ENCODE assay signal across 10 mouse cellular contexts in the genomic region with DNA sequence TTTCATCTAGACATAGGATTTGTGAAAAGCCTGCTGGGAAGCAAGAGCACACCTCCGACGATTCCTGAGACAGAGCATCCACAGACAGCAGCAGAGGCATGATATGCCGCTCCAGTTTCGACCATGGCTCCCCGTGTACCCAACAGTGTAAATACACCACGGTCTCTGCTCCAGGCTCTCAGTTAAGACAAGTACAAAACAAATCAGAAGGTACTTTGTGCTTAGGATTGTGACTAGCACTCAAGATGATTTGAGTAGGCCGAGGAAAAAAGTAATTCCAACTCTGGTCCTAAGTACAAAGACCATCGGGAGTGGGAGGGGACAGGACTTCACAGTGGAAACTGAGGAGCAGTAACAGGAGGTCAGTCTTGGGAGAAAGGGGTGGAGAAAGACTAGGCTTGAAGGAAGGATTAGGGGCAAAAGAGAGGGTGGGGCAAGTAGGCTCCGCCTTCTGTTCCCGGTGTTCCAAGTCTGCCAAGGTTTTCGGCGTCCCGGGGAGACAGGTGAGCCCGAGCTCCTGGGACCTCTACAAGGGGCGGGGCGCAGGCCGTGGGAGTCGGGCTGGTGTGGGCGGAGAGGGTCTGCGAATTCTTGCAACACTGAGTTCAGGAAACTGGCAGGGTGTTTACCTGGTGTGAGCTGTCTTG. TPM values are rescaled to one million over a fixed set of nuclear protein-coding genes. Genes with fewer than 3 reads are reported as not detected.
DNase-seq lines count a peak whose midpoint lies in the region; ATAC-seq and TF ChIP-seq lines count a peak whose summit lies in the region.
"Had no signal": no experiment of that assay in that cellular context is flagged by ENCODE, and none has a peak within 500 bp of the region (broad histone marks: within the 10 kb centered on the region; RNA-seq: fewer than 3 reads in every experiment).

TSS of gene Tmem139 (plus strand) at position 447 of the 647 bp plus-strand sequence.

- ATAC-seq in forebrain, embryonic 11.5 days (replicated peaks; ENCODE audit: low FRiP score) = no peak
- no peak for ATAC-seq in forebrain, embryonic 16.5 days
- no peak for ATAC-seq in liver, embryonic 16.5 days (ENCODE audit: low read depth)

- H3K4me2 ChIP-seq in forebrain, embryonic 11.5 days (ENCODE audit: low read depth, low read length, severe bottlenecking) = peak within 1 kb of the TSS; percentile 28
- no peak within 1 kb of the TSS for H3K4me2 ChIP-seq in forebrain, embryonic 16.5 days (ENCODE audit: low read length)
- peak within 1 kb of the TSS; percentile 29; the same call in 1 of the 2 replicates for H3K4me2 ChIP-seq in liver, embryonic 16.5 days (ENCODE audit: low read depth, low read length)

- no peak for DNase-seq in forebrain, embryonic 11.5 days (ENCODE audit: low spot score)
- DNase-seq in kidney, adult 9 months = peak; percentile 88
- DNase-seq in adrenal gland, adult (ENCODE audit: inconsistent age in 2 of 2, low spot score in 1 of 2) = no peak
- DNase-seq in T-cell, adult 2 months (ENCODE audit: low spot score) = no peak
- no peak for DNase-seq in cerebellum, postnatal 4 days (ENCODE audit: low spot score in 2 of 2)
- DNase-seq: adrenal gland, postnatal 10 days; layer of hippocampus, postnatal 36 days had no signal

- H3K4me1 ChIP-seq in forebrain, embryonic 11.5 days (replicated peaks; ENCODE audit: control insufficient read depth, insufficient read depth, low read length) = no peaks in the 10 kb centered on the region
- peaks cover 6% of the 10 kb centered on the region for H3K4me1 ChIP-seq in forebrain, embryonic 16.5 days (replicated peaks; ENCODE audit: control insufficient read depth, insufficient read depth, low read length)
- H3K4me1 ChIP-seq in ES-Bruce4 (ENCODE audit: control insufficient read depth, insufficient read depth, low read length) = peaks cover 3% of the 10 kb centered on the region
- H3K4me1 ChIP-seq in liver, embryonic 16.5 days (ENCODE audit: control insufficient read depth, low read depth, low read length) = peaks cover 17% of the 10 kb centered on the region

- no peak for TF ChIP-seq CTCF in ES-Bruce4 (IDR thresholded peaks at IDR 0.05; ENCODE audit: low read depth, low read length)

- no peak for TF ChIP-seq POLR2A in ES-Bruce4 (IDR thresholded peaks at IDR 0.05; ENCODE audit: insufficient read depth, low read length)

- H3K27me3 ChIP-seq in forebrain, embryonic 11.5 days (ENCODE audit: control insufficient read depth, insufficient read depth, low read length) = no peaks in the 10 kb centered on the region
- H3K27me3 ChIP-seq in forebrain, embryonic 16.5 days (replicated peaks; ENCODE audit: control insufficient read depth, insufficient read depth, low read length) = no peaks in the 10 kb centered on the region
- no peaks in the 10 kb centered on the region for H3K27me3 ChIP-seq in ES-Bruce4 (ENCODE audit: control insufficient read depth, insufficient read depth, low read length, poor library complexity, severe bottlenecking)
- no peaks in the 10 kb centered on the region for H3K27me3 ChIP-seq in liver, embryonic 16.5 days (ENCODE audit: control insufficient read depth, insufficient read depth, low read depth, low read length)

- no peak within 1 kb of the TSS for H3K27ac ChIP-seq in forebrain, embryonic 11.5 days (ENCODE audit: low read depth, low read length)
- H3K27ac ChIP-seq in forebrain, embryonic 16.5 days (ENCODE audit: low read length) = no peak within 1 kb of the TSS
- 0 out of 2 replicates have a peak within 1 kb of the TSS, but pooled peaks have one; percentile 9 for H3K27ac ChIP-seq in ES-Bruce4 (ENCODE audit: insufficient read depth, low read length)
- H3K27ac ChIP-seq in liver, embryonic 16.5 days (ENCODE audit: low read length) = no peak within 1 kb of the TSS

- H3K36me3 ChIP-seq in forebrain, embryonic 11.5 days (ENCODE audit: control insufficient read depth, insufficient read depth, low read length) = no peaks in the 10 kb centered on the region
- H3K36me3 ChIP-seq in forebrain, embryonic 16.5 days (ENCODE audit: control insufficient read depth, insufficient read depth) = no peaks in the 10 kb centered on the region
- peaks cover 2% of the 10 kb centered on the region; the same call in 1 of the 2 replicates for H3K36me3 ChIP-seq in ES-Bruce4 (ENCODE audit: control insufficient read depth, insufficient read depth, low read length, poor library complexity, severe bottlenecking)
- no peaks in the 10 kb centered on the region for H3K36me3 ChIP-seq in liver, embryonic 16.5 days (ENCODE audit: control insufficient read depth, insufficient read depth)

- no peak for TF ChIP-seq EP300 in ES-Bruce4 (IDR thresholded peaks at IDR 0.05; ENCODE audit: insufficient read depth, low read depth, low read length)

- peak within 1 kb of the TSS; percentile 21; the same call in 1 of the 2 replicates for H3K9ac ChIP-seq in forebrain, embryonic 11.5 days (ENCODE audit: low read length)
- no peak within 1 kb of the TSS for H3K9ac ChIP-seq in forebrain, embryonic 16.5 days (replicated peaks; ENCODE audit: low read depth, low read length)
- H3K9ac ChIP-seq in ES-Bruce4 (ENCODE audit: low read depth, poor library complexity, severe bottlenecking) = peak within 1 kb of the TSS; percentile 10
- no peak within 1 kb of the TSS for H3K9ac ChIP-seq in liver, embryonic 16.5 days (ENCODE audit: low read depth, low read length)

- WGBS in forebrain, embryonic 11.5 days = 20% methylated on average over 20 of the region's 20 CpGs
- WGBS in forebrain, embryonic 16.5 days = 18% methylated on average over 20 of the region's 20 CpGs
- WGBS in liver, embryonic 16.5 days (ENCODE audit: insufficient replicate concordance) = 38% methylated on average over 20 of the region's 20 CpGs

- no peak within 1 kb of the TSS for H3K4me3 ChIP-seq in forebrain, embryonic 11.5 days (ENCODE audit: low read depth, low read length)
- no peak within 1 kb of the TSS for H3K4me3 ChIP-seq in forebrain, embryonic 16.5 days (replicated peaks; ENCODE audit: low read length)
- peak within 1 kb of the TSS; percentile 42 for H3K4me3 ChIP-seq in ES-Bruce4 (ENCODE audit: low read depth, low read length)
- H3K4me3 ChIP-seq in liver, embryonic 16.5 days (ENCODE audit: low read depth, low read length) = peak within 1 kb of the TSS; percentile 13; the same call in 1 of the 2 replicates

- H3K9me3 ChIP-seq in forebrain, embryonic 11.5 days (ENCODE audit: control insufficient read depth, low read length) = no peaks in the 10 kb centered on the region
- no peaks in the 10 kb centered on the region for H3K9me3 ChIP-seq in forebrain, embryonic 16.5 days (ENCODE audit: control insufficient read depth, low read length)
- H3K9me3 ChIP-seq in ES-Bruce4 (replicated peaks; ENCODE audit: control insufficient read depth, insufficient read depth, low read length, poor library complexity, severe bottlenecking) = no peaks in the 10 kb centered on the region
- H3K9me3 ChIP-seq in liver, embryonic 16.5 days (replicated peaks; ENCODE audit: control insufficient read depth, low read length) = no peaks in the 10 kb centered on the region

RNA-seq across cellular contexts. Expression of gene Tmem139, which starts in this region (rescaled TPM):
- 0.55 TPM in 1 of 2 replicates, not detected in the other for polyA plus RNA-seq in forebrain, embryonic 11.5 days (2014; fragmentation: Nextera tagmentation; extraction: Ambion mirVana)
- polyA plus RNA-seq in forebrain, embryonic 16.5 days (2015; fragmentation: Nextera tagmentation; extraction: Ambion mirVana) = 0.21 and 0.24 TPM in 2 replicates
- 1.9 and 2.1 TPM in 2 replicates for polyA plus RNA-seq in ES-Bruce4 (2011; ENCODE audit: insufficient read depth, insufficient read length, low read depth, missing spikeins)
- 0.21 TPM in 1 of 2 replicates, not detected in the other for polyA plus RNA-seq in liver, embryonic 16.5 days (2015; fragmentation: Nextera tagmentation; extraction: Ambion mirVana)

Comparison
In these comparisons a context has a peak if more than half of its experiments do, and no peak if none do; other contexts are left out.
1. H3K9ac ChIP-seq: peak in forebrain, embryonic 11.5 days (single experiment) and ES-Bruce4 (single experiment); none in forebrain, embryonic 16.5 days (single experiment) and liver, embryonic 16.5 days (single experiment).
2. H3K4me3 ChIP-seq: peak in ES-Bruce4 (single experiment) and liver, embryonic 16.5 days (single experiment); none in forebrain, embryonic 11.5 days (single experiment) and forebrain, embryonic 16.5 days (single experiment).